Mouse (Mus musculus) liver, adult 2 months (tissue): Measurements from ENCODE around the gene Tacr3.

Experiments used
- CTCF ChIP-seq: fragments of 200-500 bp; IDR thresholded peaks from 2 replicates; pipeline ENCODE4 v1.5.1; 2011; ENCODE audit warnings: low read depth, low read length, control low read depth
- POLR2A ChIP-seq: fragments of 200-500 bp; IDR thresholded peaks from 2 replicates; pipeline ENCODE4 v1.6.1; 2011; ENCODE audit warnings: low read length, control low read depth; ENCODE audit not compliant: insufficient read depth; ENCODE audit errors: extremely low read depth

- no peak for TF ChIP-seq CTCF
- no peak for TF ChIP-seq POLR2A
Observed at GRCm38 (mm10) chr3:134978902-134979301, 150.1 kb downstream of the Tacr3 start.
